Mouse (Mus musculus) megakaryocyte progenitor cell, adult 5-6 weeks (primary cell): ENCODE data around the gene Adad1. TPM values are rescaled to one million over a fixed set of nuclear protein-coding genes. Genes with fewer than 3 reads are reported as not detected.

Source experiments
- ATAC-seq: replicated peaks from 2 replicates; pipeline ENCODE4 v1.8.0; 2016; ENCODE audit warnings: mild to moderate bottlenecking, moderate TSS enrichment, inconsistent platforms; ENCODE audit not compliant: poor library complexity
- total RNA-seq, 2 experiments: library from RNA; stranded (forward) in 1 of 2; stranded (reverse) in 1 of 2; fragments of 157-497, 149-512 nt in 1 of 2; fragments of 200-1000 nt in 1 of 2; gene quantifications; 2 replicates each; pipeline versions ENCODE4 v1.2.3 to v1.2.4; 2015 to 2017

Adad1 gene
- not detected in 2 replicates for total RNA-seq (2015)
- not detected in 2 replicates for total RNA-seq (2017)

DNA sequence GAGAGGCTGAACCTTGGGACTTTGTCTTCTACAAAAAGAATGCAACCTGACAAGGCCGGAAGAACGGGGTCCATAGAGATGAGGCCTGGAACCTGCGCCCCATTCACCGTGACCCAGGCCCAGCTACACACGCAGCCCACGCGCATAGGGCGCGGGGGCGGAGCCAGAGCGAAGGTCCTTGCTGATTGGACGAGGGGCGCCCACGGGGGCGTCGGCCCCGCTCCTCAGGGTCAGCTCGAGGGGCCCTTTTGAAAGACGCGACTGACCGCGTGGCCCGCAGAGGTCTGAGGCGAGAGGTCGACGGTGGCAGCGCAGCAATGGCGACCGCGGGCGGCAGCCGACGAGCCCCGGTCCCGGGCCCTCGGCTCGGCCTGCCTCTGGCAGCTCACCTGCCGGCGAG, at the start of gene Adad1:
Gene Adad1 (plus strand): TSS at position 122 of the 400 bp plus-strand sequence.
- no peak for ATAC-seq

DNA sequence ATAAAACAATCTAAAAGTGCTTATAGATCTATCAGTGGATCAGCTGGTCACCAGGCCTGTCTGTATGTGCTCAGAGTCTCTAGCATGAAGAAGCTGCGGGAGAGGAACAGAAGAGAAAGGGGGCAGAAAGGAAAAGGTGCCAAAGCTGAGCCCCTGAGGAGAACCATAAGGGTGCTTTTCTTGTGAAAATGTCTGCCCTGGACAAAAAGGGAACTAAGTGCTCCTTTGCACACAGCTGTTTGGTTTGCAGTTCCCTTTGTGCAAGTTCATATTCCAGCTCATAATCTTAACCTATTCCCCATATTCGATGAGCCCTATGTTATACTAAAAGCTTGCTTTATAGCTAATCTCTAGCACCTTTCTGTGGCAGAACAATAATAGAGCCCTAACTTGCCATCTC, 25.3 kb upstream of the Adad1 start:
- ATAC-seq: peak; percentile 44

DNA sequence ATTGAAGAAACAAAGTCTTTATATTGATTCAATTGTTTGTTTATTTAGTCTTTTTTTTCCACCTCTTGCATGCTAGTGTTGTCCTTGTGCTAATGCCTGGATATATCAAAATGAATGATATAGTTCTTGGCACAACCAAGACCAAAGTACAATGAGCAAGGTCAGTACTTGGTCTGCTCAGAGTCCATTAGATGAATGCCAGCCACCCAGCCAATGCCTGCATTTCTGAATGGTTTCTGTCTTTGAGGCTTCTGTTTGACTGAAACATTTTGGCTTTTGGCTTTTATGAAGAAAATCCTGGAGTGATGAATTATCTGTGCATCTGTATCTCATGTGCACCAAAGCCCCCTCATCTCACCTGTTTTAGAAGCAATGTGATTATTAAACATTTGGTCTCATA, 23.5 kb upstream of the Adad1 start:
- ATAC-seq: no peak

DNA sequence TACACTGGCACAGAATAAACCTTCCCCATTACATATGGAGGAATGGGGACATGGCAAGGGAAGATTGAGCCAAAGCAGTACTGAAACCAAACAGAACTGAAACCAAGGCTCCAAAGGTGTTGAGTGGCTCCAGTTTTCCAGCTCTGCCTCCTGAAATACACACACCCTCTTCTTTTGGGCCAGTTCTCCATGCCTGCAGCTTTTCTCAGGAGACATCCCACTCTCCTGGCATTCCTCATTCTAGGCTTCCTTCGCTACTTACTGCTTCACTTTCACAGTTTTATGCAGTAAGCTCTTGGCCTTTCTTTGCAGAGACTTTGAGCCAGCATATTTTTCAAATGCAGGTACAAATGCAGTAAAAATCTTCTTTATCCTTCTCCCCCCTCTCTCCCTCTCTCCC, 11.8 kb upstream of the Adad1 start:
- ATAC-seq: no peak

DNA sequence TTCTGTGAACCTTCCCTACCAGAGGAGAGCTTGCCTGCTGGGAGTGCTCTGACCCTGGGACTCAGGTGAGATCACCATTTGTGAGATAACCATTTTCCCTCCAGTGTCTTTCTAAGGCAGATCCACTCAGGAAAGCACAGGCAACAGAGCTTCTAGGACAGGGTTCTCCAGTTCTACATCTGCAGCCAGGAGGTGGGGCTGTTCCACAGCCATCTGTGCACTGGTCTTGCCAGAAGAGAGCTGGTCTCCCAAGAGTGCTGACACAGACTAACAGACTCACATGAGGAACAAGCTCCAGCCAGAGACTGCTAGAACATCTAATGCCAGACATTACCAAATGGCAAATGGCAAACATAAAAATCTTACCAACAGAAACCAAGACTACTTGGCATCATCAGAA, 9.9 kb downstream of the Adad1 start:
- no peak for ATAC-seq

DNA sequence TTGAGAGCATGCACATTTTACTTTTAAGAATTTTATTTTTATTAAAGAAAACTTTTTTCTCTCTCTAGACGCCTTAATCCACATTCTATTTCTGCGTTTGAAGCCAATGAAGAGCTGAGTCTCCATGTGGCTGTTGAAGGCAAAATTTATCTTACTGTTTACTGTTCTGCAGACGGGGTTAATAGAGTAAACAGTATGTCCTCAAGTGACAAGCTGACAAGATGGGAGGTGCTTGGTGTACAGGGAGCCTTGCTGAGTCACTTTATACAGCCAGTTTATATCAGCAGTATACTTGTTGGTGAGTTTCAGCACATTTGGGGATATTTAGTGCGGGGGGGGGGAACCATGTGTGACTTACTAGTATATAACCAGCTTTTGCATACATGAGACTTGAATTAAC, 21.5 kb downstream of the Adad1 start:
- no peak for ATAC-seq

DNA sequence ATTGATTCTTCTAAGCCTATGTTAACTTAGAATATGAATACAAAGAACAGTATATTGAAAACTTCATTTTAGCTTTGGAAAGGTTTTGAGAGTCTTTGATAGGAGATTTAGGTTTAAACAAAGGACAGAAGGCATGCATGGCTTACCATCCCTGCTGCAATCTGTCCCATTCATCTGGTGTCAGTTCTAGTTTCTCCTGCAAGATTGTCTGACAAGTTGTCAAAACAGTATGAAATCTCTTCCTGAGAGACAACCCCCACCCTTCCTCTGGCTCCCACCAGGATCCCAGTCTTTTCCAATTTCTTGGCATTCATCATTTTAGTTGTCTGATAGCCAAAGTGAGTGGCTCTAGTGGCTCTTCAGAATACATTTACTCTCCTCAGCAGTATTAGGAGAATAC, 27.4 kb downstream of the Adad1 start:
- ATAC-seq: no peak

DNA sequence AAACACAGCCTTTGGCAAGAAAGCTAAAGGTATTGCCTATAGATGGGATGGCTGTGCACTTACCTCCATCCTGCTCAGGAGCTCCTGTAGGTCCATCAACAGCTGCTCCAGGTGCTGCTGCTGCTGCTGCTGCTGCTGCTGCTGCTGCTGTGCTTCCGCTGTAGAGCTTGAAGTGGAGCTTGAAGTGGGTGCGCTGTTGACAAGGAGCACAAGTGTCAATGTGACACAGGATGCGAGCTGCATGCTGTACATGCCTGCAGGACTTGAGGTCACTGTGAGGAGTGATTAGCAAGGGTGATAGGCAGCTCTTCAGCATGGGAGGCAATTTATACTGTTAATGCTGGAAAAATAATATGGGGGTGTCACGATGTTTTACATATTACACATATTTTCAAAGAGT, 62.3 kb downstream of the Adad1 start, which contains the start of gene Il2:
Gene Il2 (minus strand): TSS at position 305 of the 400 bp plus-strand sequence.
- no peak for ATAC-seq

DNA sequence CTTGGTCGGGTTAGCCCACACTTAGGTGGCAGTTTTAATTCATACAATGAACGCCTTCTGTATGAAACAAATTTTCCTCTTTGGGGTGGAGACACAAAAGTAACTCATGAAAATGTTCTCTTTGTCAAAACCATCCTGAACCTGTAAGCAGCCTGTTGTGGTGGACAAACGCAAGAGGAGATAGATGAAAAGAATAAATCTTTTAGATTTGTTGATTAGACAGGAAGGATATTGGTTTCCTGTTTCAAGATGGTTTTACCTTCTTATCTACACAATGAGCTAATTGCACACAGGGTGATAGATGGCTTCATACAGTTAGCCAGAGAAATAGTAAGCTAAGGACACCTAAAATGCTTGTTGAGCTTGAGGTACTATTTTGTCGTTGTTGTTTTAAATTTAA, 62.8 kb downstream of the Adad1 start:
- ATAC-seq: no peak

DNA sequence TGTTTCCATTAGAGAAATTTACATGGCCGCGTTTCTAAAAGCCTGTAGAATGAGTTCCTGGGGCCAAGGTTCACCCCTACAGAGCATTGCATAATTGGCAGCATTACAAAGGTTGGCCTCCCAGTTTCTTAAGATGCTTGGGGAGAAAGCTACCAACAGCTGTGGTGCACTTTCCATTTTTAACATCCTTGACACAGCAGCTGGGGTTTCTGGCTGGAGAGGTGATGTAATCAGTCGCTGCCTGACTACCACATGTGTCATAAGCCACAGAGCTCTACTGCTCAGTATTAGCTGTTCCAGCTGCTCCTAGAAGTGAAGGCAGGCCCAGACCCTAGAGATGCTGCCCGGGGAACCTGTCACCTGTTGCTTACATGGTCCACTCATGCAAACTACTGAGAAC, 64.9 kb downstream of the Adad1 start:
- ATAC-seq: peak; percentile 95

DNA sequence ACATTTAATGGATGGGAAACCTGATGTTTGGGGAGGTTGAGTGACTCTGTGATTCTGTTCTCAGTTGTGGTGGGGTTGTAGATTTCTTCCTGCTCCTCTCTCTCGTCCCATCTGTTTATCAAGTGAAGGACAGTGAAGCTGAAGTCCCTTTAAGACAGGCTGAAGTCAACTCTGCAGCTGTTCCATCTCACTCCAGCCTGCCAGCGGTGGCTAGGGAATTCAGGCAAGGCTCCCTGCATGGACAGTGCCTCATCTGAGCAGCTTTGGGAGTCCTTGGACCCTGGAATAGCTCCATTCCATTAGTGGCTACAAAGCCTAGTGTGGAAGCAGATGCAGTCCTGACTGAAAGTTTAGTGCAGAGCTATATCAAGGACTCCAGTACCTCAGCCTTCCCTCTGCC, 65.7 kb downstream of the Adad1 start:
- no peak for ATAC-seq

DNA sequence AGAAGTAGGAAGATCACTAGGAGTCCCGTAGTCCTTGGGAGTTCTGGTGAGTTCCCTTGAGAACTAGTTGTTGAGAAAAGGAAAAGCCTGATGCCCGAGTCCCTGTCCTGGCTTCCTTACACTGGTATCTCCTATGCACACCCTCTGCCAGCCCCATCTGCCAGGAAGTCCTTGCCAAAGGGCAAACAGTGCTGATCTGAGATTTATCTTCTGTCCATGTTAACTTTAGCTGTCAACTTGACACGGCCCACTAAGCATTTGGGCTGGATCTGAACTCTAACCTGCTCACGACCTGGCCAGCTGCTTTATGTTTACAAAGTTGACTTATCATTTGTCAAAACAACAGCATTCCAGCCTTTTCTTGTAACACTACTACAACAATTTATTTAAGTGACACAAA, 73.9 kb downstream of the Adad1 start:
- no peak for ATAC-seq

DNA sequence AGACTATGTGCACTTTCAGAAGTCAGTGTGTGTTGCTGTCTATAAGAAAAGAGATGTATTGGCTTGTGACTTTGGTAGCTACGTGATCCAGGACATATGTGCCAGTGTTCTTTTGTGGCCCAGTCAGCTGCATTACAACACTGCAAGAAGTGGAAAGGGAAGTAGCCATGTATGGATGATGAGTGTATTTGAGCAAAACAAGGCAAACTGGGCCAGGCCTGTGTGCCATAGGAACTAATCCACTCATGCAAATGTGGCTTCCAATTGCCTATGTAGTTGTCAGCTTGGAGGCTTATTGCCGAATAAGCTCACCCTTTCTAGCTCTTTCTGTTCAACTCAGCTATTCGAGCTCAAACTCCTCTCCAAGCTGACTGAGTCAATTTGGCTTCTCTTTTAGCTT, 75.9 kb downstream of the Adad1 start:
- peak; percentile 39; the same call in 1 of the 2 replicates for ATAC-seq

DNA sequence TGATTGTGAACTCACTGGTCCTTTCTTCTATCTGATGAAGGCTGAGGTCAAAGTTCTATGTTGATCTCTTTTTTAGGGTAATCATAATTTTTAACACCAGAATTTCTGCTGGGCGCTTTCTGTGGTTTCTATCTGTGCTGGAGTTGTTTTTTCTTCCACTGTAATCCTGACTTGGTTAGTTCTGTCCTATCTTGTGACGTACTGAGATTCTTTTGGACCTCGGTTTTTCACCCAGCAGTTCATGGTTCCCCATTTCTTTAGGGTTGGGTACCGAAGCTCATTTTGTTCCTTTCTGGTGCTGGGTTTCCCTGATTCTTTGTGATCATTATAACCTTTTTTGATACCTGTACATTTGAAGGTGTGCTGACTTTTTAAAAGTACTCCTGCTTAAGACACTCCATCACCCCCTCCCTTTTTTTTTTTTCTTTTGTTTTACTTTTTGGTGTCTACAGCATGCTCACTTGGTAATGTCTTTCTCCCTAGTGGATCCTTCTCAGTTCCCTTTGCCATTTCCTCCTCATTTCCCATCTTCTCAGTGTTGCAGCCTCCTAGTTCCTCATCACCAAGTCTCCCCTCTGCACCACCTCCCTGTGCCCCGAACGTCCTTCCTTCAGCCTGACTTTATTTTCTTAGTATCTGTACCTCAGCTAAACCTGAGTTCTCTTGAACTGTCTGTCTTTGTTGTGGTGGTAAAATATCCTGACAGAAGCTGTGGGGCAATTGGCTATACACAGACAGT, 77.0 kb downstream of the Adad1 start:
- peak; percentile 69 for ATAC-seq

DNA sequence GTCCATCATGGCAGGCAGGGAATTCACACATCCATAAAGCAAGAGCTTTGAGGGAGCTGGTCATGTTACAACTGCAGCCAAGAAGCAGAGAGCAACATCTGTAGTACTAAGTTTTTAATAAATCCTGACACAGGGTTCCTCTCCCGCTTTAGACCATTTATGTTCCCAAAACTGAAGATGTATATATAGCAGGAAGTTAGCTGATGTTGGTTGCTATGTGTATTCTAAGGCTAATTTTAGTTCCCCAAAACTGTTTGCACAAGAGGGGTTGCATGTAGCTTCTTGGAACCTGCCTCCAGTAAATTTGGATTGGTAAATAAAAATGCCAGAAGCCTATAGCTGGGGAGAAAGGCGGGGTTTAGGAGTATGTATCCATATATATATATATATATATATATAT, 78.5 kb downstream of the Adad1 start:
- ATAC-seq: peak; percentile 81

DNA sequence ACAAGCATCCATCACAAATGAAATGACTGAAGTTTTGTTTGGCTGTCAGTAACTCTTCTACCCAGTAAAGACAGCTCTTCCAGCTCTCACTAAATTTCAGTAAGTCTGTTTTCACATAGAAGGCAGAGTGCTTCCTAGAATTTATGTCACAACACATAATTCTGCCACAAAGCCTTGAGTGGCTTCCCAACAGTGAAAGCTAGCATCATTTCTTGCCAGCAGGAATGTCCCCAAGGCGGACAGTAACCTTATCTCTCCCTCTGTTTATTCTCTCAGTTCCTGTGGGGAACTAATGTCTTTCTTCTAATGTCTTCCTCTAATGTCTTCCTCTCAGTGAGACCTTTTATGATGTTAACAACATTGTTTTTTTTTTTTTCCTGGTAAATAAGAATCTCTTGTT, 81.7 kb downstream of the Adad1 start:
- no peak for ATAC-seq

DNA sequence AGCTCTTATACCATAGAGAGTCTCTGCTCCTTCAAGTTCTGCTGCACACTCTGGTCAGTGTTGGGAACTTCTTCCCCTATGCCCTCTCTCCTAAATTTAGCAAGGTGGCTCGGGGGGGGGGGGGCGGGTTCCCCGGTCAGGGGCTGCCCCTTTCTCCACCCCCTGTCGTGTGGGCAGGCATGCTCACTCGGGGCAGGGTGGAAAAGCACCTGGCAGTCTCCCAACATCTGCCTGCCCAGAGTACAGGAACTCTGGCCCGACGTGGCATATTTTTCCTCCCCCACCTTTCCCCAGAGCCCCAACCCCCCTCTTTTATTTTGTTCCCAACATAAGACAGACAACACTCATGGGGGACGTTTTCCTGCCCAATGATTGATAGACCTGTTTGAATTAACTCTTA, 83.1 kb downstream of the Adad1 start:
- ATAC-seq: no peak

DNA sequence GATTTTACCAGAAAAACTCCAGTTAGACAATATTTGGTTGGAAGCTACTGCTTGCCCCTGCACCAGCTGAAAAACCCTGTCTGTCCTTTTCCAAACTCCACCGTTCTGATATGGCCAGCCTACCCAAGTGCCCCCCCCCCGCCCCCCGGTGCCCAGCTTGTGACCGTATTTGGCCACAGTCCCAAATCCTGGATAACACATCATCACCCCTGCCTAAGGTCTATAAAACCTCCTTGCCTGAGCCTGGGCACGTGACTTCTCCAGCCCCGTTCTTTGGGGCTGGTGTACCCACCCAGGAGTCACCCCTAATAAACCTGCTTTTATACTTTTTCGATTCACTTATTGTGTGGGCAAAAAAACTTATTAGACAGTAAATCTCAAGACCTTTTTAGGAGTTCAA, 83.5 kb downstream of the Adad1 start:
- ATAC-seq: no peak

DNA sequence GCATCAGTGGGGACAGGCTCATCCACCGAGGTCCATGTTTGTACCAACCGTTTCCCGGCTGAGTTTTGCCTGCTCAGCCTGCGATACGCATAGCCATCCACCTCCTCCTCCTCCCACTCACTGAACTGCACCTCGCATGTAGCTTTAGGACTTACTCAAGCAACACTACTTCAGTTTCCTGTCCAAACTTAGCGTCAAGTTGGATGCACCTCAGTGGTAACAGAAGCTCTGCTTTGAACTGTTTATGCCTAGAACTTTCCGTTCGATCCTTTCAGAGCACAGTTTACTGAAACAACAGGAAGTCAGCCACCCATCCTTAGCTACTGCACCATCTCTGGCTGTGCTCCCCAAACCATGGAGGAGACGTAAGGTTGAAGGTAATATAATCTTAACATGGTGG, 88.9 kb downstream of the Adad1 start:
- ATAC-seq: no peak

DNA sequence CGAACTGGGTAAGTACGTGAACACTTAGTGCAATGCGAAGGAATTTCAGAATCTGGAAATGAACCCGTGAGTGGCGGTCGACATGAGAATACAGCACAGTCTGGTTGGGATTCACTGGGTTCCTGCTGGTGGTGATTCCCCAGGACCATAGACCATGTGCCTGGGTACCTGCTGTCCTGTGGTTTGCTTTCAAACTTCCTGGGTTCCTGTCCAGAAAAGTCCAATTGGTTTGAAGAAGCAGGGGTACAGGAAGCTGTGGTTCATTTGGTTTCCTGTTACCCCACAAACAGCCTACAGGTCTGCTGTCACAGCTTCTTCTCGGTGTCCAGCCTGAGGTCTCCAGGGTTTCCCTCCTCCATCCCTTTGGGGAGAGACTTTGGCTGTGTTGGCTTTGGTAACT, 89.7 kb downstream of the Adad1 start:
- peak; percentile 63 for ATAC-seq

DNA sequence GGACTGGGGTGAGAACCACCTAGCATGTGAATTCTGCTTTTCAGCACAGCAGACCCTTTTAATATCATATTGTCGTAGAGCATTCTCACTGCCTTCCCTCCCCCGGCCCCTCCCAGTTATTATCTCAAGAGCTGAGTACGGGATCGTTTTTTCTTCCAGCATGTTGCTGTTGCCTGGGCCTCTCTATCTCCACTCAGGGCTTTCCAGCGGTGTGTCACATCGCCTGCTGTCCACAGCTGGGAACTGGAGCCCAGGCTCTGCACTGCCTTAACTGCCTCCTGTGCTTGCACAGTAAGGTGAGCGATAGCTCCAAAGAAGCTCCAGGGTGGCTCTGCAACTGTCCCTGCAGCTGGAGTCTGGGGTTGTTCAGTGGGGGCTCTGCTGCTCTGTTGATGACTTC, 91.1 kb downstream of the Adad1 start:
- peak; percentile 35 for ATAC-seq

DNA sequence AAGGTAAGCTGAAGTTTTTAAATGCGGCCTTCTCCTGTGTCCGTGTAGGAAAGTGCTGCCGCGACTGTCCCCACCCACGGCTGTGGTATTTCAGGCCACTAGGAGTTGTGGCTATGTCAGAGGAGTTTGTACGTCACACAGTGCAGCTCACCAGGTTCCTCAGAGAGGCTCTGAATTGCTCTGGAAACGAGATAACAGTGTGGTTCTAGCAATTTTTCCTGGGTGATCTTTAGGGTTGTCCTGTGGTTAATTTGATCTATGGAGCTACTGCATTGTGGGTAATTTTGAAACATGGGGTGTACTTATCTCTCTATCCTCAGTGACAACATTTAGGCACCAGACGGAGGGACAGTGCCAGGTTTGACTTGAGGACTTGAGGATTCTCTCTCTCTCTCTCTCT, 93.8 kb downstream of the Adad1 start:
- ATAC-seq: peak; percentile 70

DNA sequence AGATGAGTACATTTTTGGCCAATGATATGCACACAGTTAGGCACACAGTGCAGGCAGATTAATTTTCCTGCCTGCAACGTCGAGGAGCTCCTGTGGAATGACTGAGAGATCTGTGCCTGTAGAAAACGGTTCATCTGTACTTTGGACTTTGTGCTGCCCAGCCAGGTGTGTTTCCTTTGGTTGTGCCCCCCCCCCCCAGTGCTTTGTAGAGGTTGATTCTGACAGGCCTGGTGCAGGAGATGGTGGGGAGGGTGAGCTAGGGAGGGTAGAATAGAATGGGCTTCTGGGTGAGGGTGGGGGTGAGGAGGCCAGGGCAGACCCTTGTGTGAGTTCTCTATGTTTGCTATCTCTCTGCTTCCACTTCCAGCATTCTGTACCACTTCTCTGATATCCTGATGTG, 94.9 kb downstream of the Adad1 start:
- no peak for ATAC-seq
